Mouse (Mus musculus) small intestine, adult 2 months (tissue): ENCODE data around the gene Gm43720.

ENCODE experiments used
- CTCF ChIP-seq: fragments of 200-500 bp; IDR thresholded peaks from 2 replicates; pipeline ENCODE4 v1.5.1; 2012; ENCODE audit warnings: low read depth, mild to moderate bottlenecking, control low read depth, inconsistent platforms, low read length, moderate library complexity, mixed read lengths; ENCODE audit not compliant: insufficient replicate concordance, insufficient read length; ENCODE audit errors: extremely low read depth
- POLR2A ChIP-seq: fragments of 200-500 bp; IDR thresholded peaks from 2 replicates; pipeline ENCODE4 v1.6.1; 2012; ENCODE audit warnings: low read depth, mild to moderate bottlenecking, control low read depth, inconsistent platforms, low read length, moderate library complexity

DNA sequence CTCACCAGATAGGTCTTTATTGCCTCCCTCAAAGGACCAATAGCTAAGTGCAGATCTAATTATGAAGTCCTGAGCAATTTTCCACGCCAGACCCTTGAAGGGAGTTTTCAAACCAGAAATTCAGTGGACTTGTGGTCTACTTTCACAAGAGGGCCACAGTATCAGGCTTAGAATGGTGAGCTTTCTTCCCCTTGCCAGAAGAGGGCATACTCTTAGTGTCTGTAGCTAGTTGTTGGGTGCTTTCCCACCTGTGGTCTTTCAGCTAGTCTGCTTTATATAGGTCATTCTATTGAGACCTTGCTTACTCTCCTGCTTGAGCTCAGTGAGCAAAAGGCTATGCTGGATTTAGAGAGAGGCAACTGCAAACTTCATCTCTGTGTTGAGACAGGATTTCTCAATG lies 3.8 kb upstream of the Gm43720 start:
- TF ChIP-seq CTCF (no peak), POLR2A (no peak)
